Mouse (Mus musculus) heart, adult 2 months (tissue): Measurements from ENCODE around the gene Hlx.

Experiments used
- CTCF ChIP-seq: fragments of 200-600 bp; IDR thresholded peaks from 2 replicates; pipeline ENCODE4 v1.8.1; 2022; ENCODE audit warnings: antibody characterized with exemption, mild to moderate bottlenecking, moderate library complexity
- POLR2A ChIP-seq: fragments of 200-500 bp; IDR thresholded peaks from 2 replicates; pipeline ENCODE4 v1.6.1; 2011; ENCODE audit warnings: mild to moderate bottlenecking, low read depth, low read length, control low read depth; ENCODE audit not compliant: insufficient read depth

DNA sequence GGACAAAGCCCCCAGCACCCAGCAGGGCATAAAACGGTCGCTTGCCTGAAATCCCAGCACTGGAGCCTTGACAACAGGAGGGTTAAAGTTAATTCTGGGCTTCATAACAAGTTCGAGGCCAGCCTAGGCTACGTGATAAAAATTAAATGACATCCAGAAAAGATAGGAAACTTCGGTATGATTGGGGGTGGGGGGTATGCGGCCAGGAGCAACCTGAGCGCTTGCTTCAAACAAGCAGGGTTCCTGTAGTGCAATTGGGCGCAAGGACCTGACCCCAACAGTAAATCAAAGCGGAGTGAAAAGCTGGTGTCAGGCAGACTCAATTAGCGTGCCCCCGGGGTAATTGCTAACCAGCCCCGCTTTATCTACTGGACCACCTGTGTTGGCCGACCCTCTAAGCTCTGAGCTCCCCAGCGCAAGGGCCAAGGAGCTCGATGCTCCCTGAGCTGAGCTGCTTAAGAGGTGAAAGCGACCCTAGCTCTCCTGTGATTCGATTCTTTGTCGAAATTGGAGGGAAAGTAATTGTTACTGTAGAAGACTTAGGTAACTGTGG is 15.3 kb downstream of the Hlx start:
- no peak for TF ChIP-seq CTCF
- no peak for TF ChIP-seq POLR2A
